Mouse (Mus musculus) G1E (cell line): Measurements from ENCODE around the gene Actrt2.

ENCODE experiments used
- CTCF ChIP-seq: IDR thresholded peaks from 2 replicates; pipeline ENCODE4 v1.5.1; 2012; ENCODE audit warnings: low read depth, low read length, inconsistent platforms, mixed read lengths
- GATA1 ChIP-seq: IDR thresholded peaks from 2 replicates; pipeline ENCODE4 v1.6.1; 2012; ENCODE audit warnings: borderline replicate concordance, low read length, inconsistent platforms, mixed read lengths
- GATA2 ChIP-seq: IDR thresholded peaks from 2 replicates; pipeline ENCODE4 v1.6.1; 2012; ENCODE audit warnings: low read depth, low read length, inconsistent platforms, borderline replicate concordance
- POLR2AphosphoS5 ChIP-seq: IDR thresholded peaks from 2 replicates; pipeline ENCODE4 v1.6.1; 2012; ENCODE audit warnings: low read depth, low read length, inconsistent platforms; ENCODE audit not compliant: insufficient replicate concordance

GRCm38 (mm10) chr4:154627419-154628142 is 40.1 kb downstream of the Actrt2 start:
- TF ChIP-seq CTCF (no peak), POLR2AphosphoS5 (no peak), GATA1 (no peak), GATA2 (no peak)
